Mouse (Mus musculus): ENCODE measurements around the gene Klhdc2. TPM values are rescaled to one million over a fixed set of nuclear protein-coding genes. Genes with fewer than 3 reads are reported as not detected.

Gene Klhdc2
- polyA plus RNA-seq, 1 experiment from 2014 or later, result 102 TPM

- no peak overlapping the region for H3K9ac ChIP-seq
- no peak overlapping the region for H3K27ac ChIP-seq
- H3K27me3 ChIP-seq, result no peaks in the 10 kb centered on the region
- no peak overlapping the region for H3K4me3 ChIP-seq (replicated peaks)
- peaks cover 28% of the 10 kb centered on the region for H3K4me1 ChIP-seq (replicated peaks)
- ATAC-seq (ENCODE audit: low read depth) (no peak), DNase-seq (no peak)
- H3K36me3 ChIP-seq, result peaks cover 78% of the 10 kb centered on the region
- no peak overlapping the region for H3K4me2 ChIP-seq
- no peaks in the 10 kb centered on the region for H3K9me3 ChIP-seq (replicated peaks)
- WGBS (ENCODE audit: insufficient replicate concordance), result 94% methylated on average over 12 of the region's 12 CpGs
Measured at GRCm38 (mm10) chr12:69302171-69302570, 5.7 kb downstream of the Klhdc2 start.

GRCm38 (mm10) chr12:69304051-69304450, 7.6 kb downstream of the Klhdc2 start:
- Histone ChIP-seq H3K4me3 (replicated peaks) (no peak overlapping the region), H3K36me3 (peaks cover 96% of the 10 kb centered on the region)

GRCm38 (mm10) chr12:69306333-69306732, 9.9 kb downstream of the Klhdc2 start:
- no peaks in the 10 kb centered on the region for H3K9me3 ChIP-seq (replicated peaks)
- ATAC-seq (ENCODE audit: low read depth) (no peak), DNase-seq (no peak)
- H3K9ac ChIP-seq, result no peak overlapping the region
- H3K27ac ChIP-seq, result no peak overlapping the region
- no peak overlapping the region for H3K4me2 ChIP-seq
- no peaks in the 10 kb centered on the region for H3K4me1 ChIP-seq (replicated peaks)
- 92% methylated on average over 7 of the region's 7 CpGs for WGBS (ENCODE audit: insufficient replicate concordance)
- no peaks in the 10 kb centered on the region for H3K27me3 ChIP-seq
- peaks cover 97% of the 10 kb centered on the region for H3K36me3 ChIP-seq
- H3K4me3 ChIP-seq (replicated peaks), result no peak overlapping the region

More at GRCm38 (mm10) chr12:69304051-69304450, 7.6 kb downstream of the Klhdc2 start:
- no peak for ATAC-seq (ENCODE audit: low read depth)
- no peaks in the 10 kb centered on the region for H3K9me3 ChIP-seq (replicated peaks)
- H3K4me2 ChIP-seq, result no peak overlapping the region
- 54% methylated on average over 2 of the region's 2 CpGs for WGBS (ENCODE audit: insufficient replicate concordance)
- DNase-seq, result no peak
- no peaks in the 10 kb centered on the region for H3K27me3 ChIP-seq
- H3K27ac ChIP-seq, result no peak overlapping the region
- H3K9ac ChIP-seq, result no peak overlapping the region
- peaks cover 14% of the 10 kb centered on the region for H3K4me1 ChIP-seq (replicated peaks)

GRCm38 (mm10) chr12:69309659-69310058, 13.2 kb downstream of the Klhdc2 start:
- no peaks in the 10 kb centered on the region; the same call in 1 of the 2 replicates for H3K4me1 ChIP-seq (replicated peaks)
- H3K4me2 ChIP-seq, result no peak overlapping the region
- WGBS (ENCODE audit: insufficient replicate concordance), result 91% methylated on average over 4 of the region's 4 CpGs
- no peaks in the 10 kb centered on the region for H3K27me3 ChIP-seq
- peaks cover 94% of the 10 kb centered on the region for H3K36me3 ChIP-seq
- no peak overlapping the region for H3K27ac ChIP-seq
- DNase-seq (no peak), ATAC-seq (ENCODE audit: low read depth) (no peak)
- H3K4me3 ChIP-seq (replicated peaks), result no peak overlapping the region
- H3K9me3 ChIP-seq (replicated peaks), result no peaks in the 10 kb centered on the region
- no peak overlapping the region for H3K9ac ChIP-seq

GRCm38 (mm10) chr12:69318431-69318830, 21.9 kb downstream of the Klhdc2 start:
- DNase-seq (no peak), ATAC-seq (ENCODE audit: low read depth) (no peak)
- Histone ChIP-seq H3K9me3 (replicated peaks) (no peaks in the 10 kb centered on the region), H3K4me3 (replicated peaks) (no peak overlapping the region), H3K36me3 (peaks cover 77% of the 10 kb centered on the region), H3K27me3 (no peaks in the 10 kb centered on the region), H3K27ac (no peak overlapping the region), H3K4me1 (replicated peaks) (no peaks in the 10 kb centered on the region), H3K9ac (no peak overlapping the region), H3K4me2 (no peak overlapping the region)

- Histone ChIP-seq H3K4me3 (replicated peaks) (no peak overlapping the region), H3K36me3 (peaks cover 69% of the 10 kb centered on the region), H3K27me3 (no peaks in the 10 kb centered on the region), H3K27ac (no peak overlapping the region), H3K9ac (no peak overlapping the region), H3K4me1 (replicated peaks) (no peaks in the 10 kb centered on the region), H3K9me3 (replicated peaks) (no peaks in the 10 kb centered on the region), H3K4me2 (no peak overlapping the region)
- ATAC-seq (ENCODE audit: low read depth) (no peak), DNase-seq (no peak)
- WGBS (ENCODE audit: insufficient replicate concordance), result 76% methylated on average over 3 of the region's 3 CpGs
Measured at GRCm38 (mm10) chr12:69331187-69331586, 34.7 kb downstream of the Klhdc2 start.

GRCm38 (mm10) chr12:69332147-69332546, 35.7 kb downstream of the Klhdc2 start:
- Histone ChIP-seq H3K36me3 (peaks cover 66% of the 10 kb centered on the region), H3K27ac (no peak overlapping the region), H3K4me3 (replicated peaks) (no peak overlapping the region), H3K27me3 (no peaks in the 10 kb centered on the region), H3K9ac (no peak overlapping the region), H3K4me1 (replicated peaks) (no peaks in the 10 kb centered on the region), H3K9me3 (replicated peaks) (no peaks in the 10 kb centered on the region), H3K4me2 (no peak overlapping the region)
- ATAC-seq (ENCODE audit: low read depth), result no peak
- 74% methylated on average over 1 of the region's 1 CpGs for WGBS (ENCODE audit: insufficient replicate concordance)
- no peak for DNase-seq

GRCm38 (mm10) chr12:69333547-69333946, 37.1 kb downstream of the Klhdc2 start:
- no peak overlapping the region for H3K27ac ChIP-seq
- H3K27me3 ChIP-seq, result no peaks in the 10 kb centered on the region
- 83% methylated on average over 2 of the region's 2 CpGs for WGBS (ENCODE audit: insufficient replicate concordance)
- H3K9ac ChIP-seq, result no peak overlapping the region
- H3K4me1 ChIP-seq (replicated peaks), result no peaks in the 10 kb centered on the region
- no peak overlapping the region for H3K4me3 ChIP-seq (replicated peaks)
- no peak overlapping the region for H3K4me2 ChIP-seq
- ATAC-seq (ENCODE audit: low read depth) (no peak), DNase-seq (peak; percentile 13)
- H3K36me3 ChIP-seq, result peaks cover 71% of the 10 kb centered on the region
- H3K9me3 ChIP-seq (replicated peaks), result no peaks in the 10 kb centered on the region

- H3K4me3 ChIP-seq (replicated peaks), result no peak overlapping the region
- H3K4me1 ChIP-seq (replicated peaks), result no peaks in the 10 kb centered on the region
- ATAC-seq (ENCODE audit: low read depth), result no peak
- no peak for DNase-seq
- H3K27ac ChIP-seq, result no peak overlapping the region
- H3K9me3 ChIP-seq (replicated peaks), result no peaks in the 10 kb centered on the region
- no peak overlapping the region for H3K4me2 ChIP-seq
- H3K36me3 ChIP-seq, result peaks cover 79% of the 10 kb centered on the region
- WGBS (ENCODE audit: insufficient replicate concordance), result 72% methylated on average over 2 of the region's 2 CpGs
- no peaks in the 10 kb centered on the region for H3K27me3 ChIP-seq
- H3K9ac ChIP-seq, result no peak overlapping the region
Measured at GRCm38 (mm10) chr12:69349928-69350327, 53.4 kb downstream of the Klhdc2 start.

- H3K27me3 ChIP-seq, result no peaks in the 10 kb centered on the region
- H3K27ac ChIP-seq, result no peak overlapping the region
- no peak overlapping the region for H3K4me2 ChIP-seq
- no peak for DNase-seq
- peaks cover 71% of the 10 kb centered on the region for H3K36me3 ChIP-seq
- H3K9me3 ChIP-seq (replicated peaks), result no peaks in the 10 kb centered on the region
- 80% methylated on average over 1 of the region's 1 CpGs for WGBS (ENCODE audit: insufficient replicate concordance)
- H3K4me1 ChIP-seq (replicated peaks), result peaks cover 11% of the 10 kb centered on the region
- no peak for ATAC-seq (ENCODE audit: low read depth)
- H3K4me3 ChIP-seq (replicated peaks), result no peak overlapping the region
- no peak overlapping the region for H3K9ac ChIP-seq
Measured at GRCm38 (mm10) chr12:69351685-69352084, 55.2 kb downstream of the Klhdc2 start.

- under 1% methylated on average over 44 of the region's 50 CpGs for WGBS (ENCODE audit: insufficient replicate concordance)
Measured at GRCm38 (mm10) chr12:69356546-69357299, 60.2 kb downstream of the Klhdc2 start, which contains the start of gene Nemf. Nemf (minus strand) TSS chr12:69357165.

GRCm38 (mm10) chr12:69357300-69357646, 60.8 kb downstream of the Klhdc2 start:
- H3K27ac ChIP-seq, result peak overlapping the region; percentile 92
- 6% methylated on average over 13 of the region's 13 CpGs for WGBS (ENCODE audit: insufficient replicate concordance)
- ATAC-seq (ENCODE audit: low read depth) (no peak), DNase-seq (no peak)
- H3K9ac ChIP-seq, result peak overlapping the region; percentile 94
- H3K36me3 ChIP-seq, result peaks cover 29% of the 10 kb centered on the region
- no peaks in the 10 kb centered on the region for H3K27me3 ChIP-seq
- peaks cover 20% of the 10 kb centered on the region for H3K4me1 ChIP-seq (replicated peaks)
- peak overlapping the region; percentile 93 for H3K4me3 ChIP-seq (replicated peaks)
- no peaks in the 10 kb centered on the region for H3K9me3 ChIP-seq (replicated peaks)
- peak overlapping the region; percentile 81 for H3K4me2 ChIP-seq

More at GRCm38 (mm10) chr12:69356546-69357299, 60.2 kb downstream of the Klhdc2 start, which contains the start of gene Nemf:
- Histone ChIP-seq H3K4me2 (peak within 1 kb of the TSS; percentile 81), H3K9ac (peak within 1 kb of the TSS; percentile 94), H3K27me3 (no peaks in the 10 kb centered on the region), H3K36me3 (peaks cover 33% of the 10 kb centered on the region), H3K4me1 (replicated peaks) (peaks cover 15% of the 10 kb centered on the region), H3K27ac (peak within 1 kb of the TSS; percentile 92), H3K4me3 (replicated peaks) (peak within 1 kb of the TSS; percentile 93), H3K9me3 (replicated peaks) (no peaks in the 10 kb centered on the region)
- peak; percentile 41 for ATAC-seq (ENCODE audit: low read depth)
- peak; percentile 81 for DNase-seq

Data from liver, embryonic 13.5 days (tissue).